Mouse (Mus musculus) midbrain, embryonic 10.5 days (tissue): ENCODE measurements at regions not wholly inside any gene's neighbourhood (a gene's known extent, or its start where the extent isn't known, plus 50 kb on each side); places are given as distances from the start of the nearest gene placed in this dataset.

Source experiments
- DNase-seq: peaks from one replicate; pipeline ENCODE4 v3.0.0-alpha.2; 2017; ENCODE audit warnings: low spot score
- H3K27ac ChIP-seq: fragments of 300-500 bp; sonication (generic); replicated peaks from 2 replicates; pipeline ENCODE4 v1.5.1; 2016; ENCODE audit warnings: mild to moderate bottlenecking
- H3K27me3 ChIP-seq: fragments of 300-500 bp; sonication (generic); 2 replicates; pipeline ENCODE4 v1.6.1; 2016; ENCODE audit warnings: low read depth, mild to moderate bottlenecking; ENCODE audit not compliant: poor library complexity, severe bottlenecking
- H3K36me3 ChIP-seq: fragments of 300-500 bp; sonication (generic); 2 replicates; pipeline ENCODE4 v1.6.1; 2016; ENCODE audit warnings: mild to moderate bottlenecking, moderate library complexity
- H3K4me1 ChIP-seq: fragments of 300-500 bp; sonication (generic); 2 replicates; pipeline ENCODE4 v1.6.1; 2016
- H3K4me3 ChIP-seq: fragments of 300-500 bp; sonication (generic); 2 replicates; pipeline ENCODE4 v1.5.1; 2016; ENCODE audit warnings: mild to moderate bottlenecking, moderate library complexity
- H3K9me3 ChIP-seq: fragments of 300-500 bp; sonication (generic); replicated peaks from 2 replicates; pipeline ENCODE4 v1.6.1; 2016; ENCODE audit warnings: mild to moderate bottlenecking
- WGBS: fragments of 180-500 bp; shearing (Covaris S2); methylation state at CpG from one replicate; pipeline ENCODE4 v1.1.7; 2016; 5-methylcytosine and 5-hydroxymethylcytosine counted together

GRCm38 (mm10) chr2:123532946-123533791 lies 556.6 kb upstream of the Sema6d start:
- Histone ChIP-seq H3K9me3 (no peaks in the 10 kb centered on the region), H3K27me3 (no peaks in the 10 kb centered on the region), H3K4me1 (no peaks in the 10 kb centered on the region), H3K36me3 (no peaks in the 10 kb centered on the region), H3K27ac (no peak overlapping the region), H3K4me3 (no peak overlapping the region)
- 83% methylated on average over 9 of the region's 9 CpGs for WGBS
- DNase-seq: no peak

- Histone ChIP-seq H3K9me3 (no peaks in the 10 kb centered on the region), H3K27ac (no peak overlapping the region), H3K4me1 (no peaks in the 10 kb centered on the region), H3K4me3 (no peak overlapping the region), H3K36me3 (no peaks in the 10 kb centered on the region), H3K27me3 (no peaks in the 10 kb centered on the region)
- 87% methylated on average over 1 of the region's 1 CpGs for WGBS
- DNase-seq: no peak
Measured at GRCm38 (mm10) chr2:123551249-123551850, 538.4 kb upstream of the Sema6d start.

DNA sequence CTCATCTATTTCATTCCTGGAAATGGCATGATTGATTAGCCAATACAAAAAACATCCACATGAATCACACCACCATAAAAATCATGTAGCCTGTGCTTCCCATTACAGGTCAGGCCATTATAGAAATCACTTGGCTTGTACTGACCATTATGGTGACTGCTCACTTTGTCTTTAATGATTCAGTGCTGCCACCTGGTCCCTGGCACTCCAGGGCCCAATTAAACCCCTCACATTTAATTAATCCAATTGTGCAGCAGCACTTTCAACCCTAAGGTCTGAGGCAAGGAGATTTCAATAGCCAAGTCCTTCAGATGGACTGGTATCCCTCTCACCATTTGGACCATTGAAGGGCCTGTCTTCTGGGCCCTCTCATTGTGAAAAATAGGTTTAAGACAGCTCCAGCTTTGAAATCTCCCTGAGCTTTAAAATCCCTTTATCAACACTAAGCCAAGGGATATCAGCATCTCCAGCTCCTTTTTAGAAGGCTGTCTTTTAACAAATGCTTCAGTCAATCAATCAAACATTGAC lies 531.6 kb upstream of the Sema6d start:
- Histone ChIP-seq H3K4me3 (no peak overlapping the region), H3K27me3 (no peaks in the 10 kb centered on the region), H3K4me1 (no peaks in the 10 kb centered on the region), H3K27ac (no peak overlapping the region), H3K9me3 (no peaks in the 10 kb centered on the region), H3K36me3 (no peaks in the 10 kb centered on the region)
- DNase-seq: no peak
